Mouse (Mus musculus) lung, embryonic 15.5 days (tissue): ENCODE measurements at regions not wholly inside any gene's neighbourhood (a gene's known extent, or its start where the extent isn't known, plus 50 kb on each side); places are given as distances from the start of the nearest gene placed in this dataset.

Experiments used
- ATAC-seq: fragments of 200-750 bp; cut with Nextera tagmentation; 2 replicates; pipeline ENCODE4 v1.8.0; 2017; ENCODE audit warnings: moderate number of reproducible peaks, borderline replicate concordance; ENCODE audit not compliant: low FRiP score, low TSS enrichment; ENCODE audit errors: extremely low read depth
- H3K27ac ChIP-seq: fragments of 300-500 bp; sonication (generic); 2 replicates; pipeline ENCODE4 v1.5.1; 2015; ENCODE audit warnings: moderate library complexity, mild to moderate bottlenecking, inconsistent platforms
- H3K27me3 ChIP-seq: fragments of 300-500 bp; sonication (generic); 2 replicates; pipeline ENCODE4 v1.6.1; 2015; ENCODE audit warnings: inconsistent platforms
- H3K36me3 ChIP-seq: fragments of 300-500 bp; sonication (generic); 2 replicates; pipeline ENCODE4 v1.6.1; 2015; ENCODE audit warnings: inconsistent platforms
- H3K4me1 ChIP-seq: fragments of 300-500 bp; sonication (generic); 2 replicates; pipeline ENCODE4 v1.6.1; 2015; ENCODE audit warnings: inconsistent platforms
- H3K4me2 ChIP-seq: fragments of 300-500 bp; sonication (generic); 2 replicates; pipeline ENCODE4 v1.6.1; 2015; ENCODE audit warnings: inconsistent platforms, mild to moderate bottlenecking, moderate library complexity
- H3K4me3 ChIP-seq: fragments of 300-500 bp; sonication (generic); 2 replicates; pipeline ENCODE4 v1.5.1; 2015; ENCODE audit warnings: mild to moderate bottlenecking, inconsistent platforms
- H3K9ac ChIP-seq: fragments of 300-500 bp; sonication (generic); 2 replicates; pipeline ENCODE4 v1.6.1; 2015; ENCODE audit warnings: inconsistent platforms
- H3K9me3 ChIP-seq: fragments of 300-500 bp; sonication (generic); 2 replicates; pipeline ENCODE4 v1.6.1; 2016; ENCODE audit warnings: inconsistent platforms
- WGBS: fragments of 180-500 bp; shearing (Covaris S2); methylation state at CpG from one replicate; pipeline ENCODE4 v1.1.7; 2015; 5-methylcytosine and 5-hydroxymethylcytosine counted together

DNA sequence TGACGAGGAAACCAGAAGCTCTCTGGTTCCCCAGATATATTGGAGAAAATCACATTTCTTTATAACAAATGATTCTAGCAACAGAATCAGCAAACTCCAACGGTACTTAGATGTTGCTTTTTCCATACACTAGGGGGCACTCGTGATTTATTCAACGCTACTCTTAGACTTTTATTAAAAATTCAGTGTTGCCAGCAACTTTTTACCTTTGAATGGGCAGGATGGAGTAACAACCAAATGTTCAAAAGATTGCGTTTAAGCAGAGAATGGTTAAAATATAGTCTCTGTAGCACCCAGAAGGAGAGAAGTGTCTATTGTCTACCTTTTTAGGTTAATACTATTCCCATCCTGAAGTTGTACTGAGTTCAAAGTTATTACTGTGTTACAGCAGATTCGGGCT, 715.4 kb upstream of the Cblb start:
- H3K9ac ChIP-seq: no peak overlapping the region
- H3K27ac ChIP-seq: no peak overlapping the region
- H3K4me2 ChIP-seq: no peak overlapping the region
- H3K4me1 ChIP-seq: no peaks in the 10 kb centered on the region
- 14% methylated on average over 6 of the region's 6 CpGs for WGBS
- H3K27me3 ChIP-seq: no peaks in the 10 kb centered on the region
- no peaks in the 10 kb centered on the region for H3K36me3 ChIP-seq
- ATAC-seq: no peak
- H3K9me3 ChIP-seq: no peaks in the 10 kb centered on the region
- no peak overlapping the region for H3K4me3 ChIP-seq

DNA sequence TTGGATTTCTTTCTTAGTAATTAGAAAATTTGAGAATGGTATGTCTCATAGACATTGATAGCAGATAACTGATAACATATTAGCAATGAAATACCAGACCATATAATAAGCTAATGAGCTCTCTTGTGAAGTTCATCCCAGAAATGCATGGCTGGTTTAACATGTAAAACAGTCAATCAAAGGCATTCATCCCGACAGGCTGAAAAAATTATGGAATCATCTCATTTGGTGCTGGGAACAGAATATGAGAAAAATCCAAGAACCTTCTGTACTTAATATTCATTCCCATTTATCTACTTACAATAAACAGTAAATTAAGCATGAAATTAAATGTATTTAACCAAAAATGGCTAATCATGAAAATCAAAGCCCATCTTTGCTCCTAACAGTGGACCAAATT, 698.8 kb upstream of the Cblb start:
- no peak overlapping the region for H3K4me2 ChIP-seq
- 86% methylated on average over 1 of the region's 1 CpGs for WGBS
- no peaks in the 10 kb centered on the region for H3K27me3 ChIP-seq
- H3K9me3 ChIP-seq: no peaks in the 10 kb centered on the region
- no peak overlapping the region for H3K4me3 ChIP-seq
- H3K9ac ChIP-seq: no peak overlapping the region
- H3K36me3 ChIP-seq: no peaks in the 10 kb centered on the region
- ATAC-seq: no peak
- H3K4me1 ChIP-seq: no peaks in the 10 kb centered on the region
- H3K27ac ChIP-seq: no peak overlapping the region

DNA sequence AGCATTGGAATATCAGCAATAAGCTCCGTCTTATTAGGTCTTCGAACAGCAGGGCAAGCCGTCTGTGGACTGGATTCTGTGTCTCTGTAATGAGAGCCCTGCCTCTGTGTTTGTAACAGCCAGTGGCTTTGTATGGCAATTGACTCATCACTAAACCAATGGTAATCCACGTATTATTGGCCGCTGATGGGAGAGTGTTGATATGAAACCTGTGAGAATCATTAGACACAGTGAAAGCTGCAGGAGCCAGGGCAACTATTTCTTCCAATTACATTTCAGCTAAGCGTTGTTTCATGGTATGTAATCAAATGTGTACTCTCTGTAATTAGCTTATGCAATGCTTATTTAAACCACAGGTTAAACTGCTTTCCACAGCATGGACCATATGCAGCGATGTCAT, 696.1 kb upstream of the Cblb start:
- no peak for ATAC-seq
- no peak overlapping the region for H3K9ac ChIP-seq
- no peak overlapping the region for H3K4me3 ChIP-seq
- 88% methylated on average over 7 of the region's 7 CpGs for WGBS
- no peaks in the 10 kb centered on the region for H3K9me3 ChIP-seq
- H3K4me2 ChIP-seq: no peak overlapping the region
- H3K27me3 ChIP-seq: no peaks in the 10 kb centered on the region
- H3K4me1 ChIP-seq: no peaks in the 10 kb centered on the region
- no peaks in the 10 kb centered on the region for H3K36me3 ChIP-seq
- H3K27ac ChIP-seq: no peak overlapping the region

DNA sequence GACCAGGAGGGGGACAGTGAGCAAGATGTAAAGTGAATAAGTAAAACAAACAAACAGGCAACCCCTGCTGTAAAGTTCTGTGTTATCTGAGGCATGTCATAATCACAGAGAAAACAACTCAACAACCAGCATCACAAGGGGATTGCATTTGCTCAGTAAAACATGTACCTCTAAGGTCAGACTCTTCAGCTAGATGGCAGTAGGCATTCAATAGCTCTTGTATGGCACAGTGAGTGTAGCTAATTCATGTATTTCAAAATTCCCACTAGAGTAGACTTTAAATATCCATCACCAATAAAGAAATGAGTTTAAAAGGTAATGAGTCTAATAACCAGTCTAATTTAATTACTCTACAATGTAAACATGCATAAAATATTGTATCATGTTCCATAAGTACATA, 683.9 kb upstream of the Cblb start:
- no peak overlapping the region for H3K9ac ChIP-seq
- no peak overlapping the region for H3K4me2 ChIP-seq
- no peaks in the 10 kb centered on the region for H3K36me3 ChIP-seq
- no peaks in the 10 kb centered on the region for H3K9me3 ChIP-seq
- ATAC-seq: no peak
- H3K4me3 ChIP-seq: no peak overlapping the region
- no peaks in the 10 kb centered on the region for H3K4me1 ChIP-seq
- no peak overlapping the region for H3K27ac ChIP-seq
- no peaks in the 10 kb centered on the region for H3K27me3 ChIP-seq

DNA sequence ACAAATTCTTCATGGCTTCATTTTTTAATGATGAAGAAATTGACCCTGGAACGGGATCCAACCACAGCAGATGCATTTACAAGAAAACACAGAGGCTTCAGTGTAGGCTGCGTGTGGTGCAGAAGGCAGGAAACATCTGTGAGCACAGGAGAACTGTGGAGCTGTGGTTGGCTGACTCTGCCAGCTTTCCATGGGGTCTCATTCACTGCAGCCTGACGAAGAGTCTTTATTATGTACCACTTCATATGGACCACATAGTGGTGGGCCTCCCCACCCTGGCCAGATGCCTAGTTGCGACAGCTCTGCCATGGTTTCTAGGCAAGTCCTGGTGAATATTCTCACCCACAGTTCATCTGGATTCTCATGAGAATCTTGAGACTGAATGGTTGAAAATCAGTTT, 678.9 kb upstream of the Cblb start:
- no peak overlapping the region for H3K4me2 ChIP-seq
- ATAC-seq: peak; percentile 94; the same call in 1 of the 2 replicates
- H3K9me3 ChIP-seq: no peaks in the 10 kb centered on the region
- no peak overlapping the region for H3K27ac ChIP-seq
- H3K27me3 ChIP-seq: no peaks in the 10 kb centered on the region
- no peak overlapping the region for H3K4me3 ChIP-seq
- no peak overlapping the region for H3K9ac ChIP-seq
- H3K4me1 ChIP-seq: no peaks in the 10 kb centered on the region
- no peaks in the 10 kb centered on the region for H3K36me3 ChIP-seq
- WGBS: 30% methylated on average over 4 of the region's 4 CpGs

DNA sequence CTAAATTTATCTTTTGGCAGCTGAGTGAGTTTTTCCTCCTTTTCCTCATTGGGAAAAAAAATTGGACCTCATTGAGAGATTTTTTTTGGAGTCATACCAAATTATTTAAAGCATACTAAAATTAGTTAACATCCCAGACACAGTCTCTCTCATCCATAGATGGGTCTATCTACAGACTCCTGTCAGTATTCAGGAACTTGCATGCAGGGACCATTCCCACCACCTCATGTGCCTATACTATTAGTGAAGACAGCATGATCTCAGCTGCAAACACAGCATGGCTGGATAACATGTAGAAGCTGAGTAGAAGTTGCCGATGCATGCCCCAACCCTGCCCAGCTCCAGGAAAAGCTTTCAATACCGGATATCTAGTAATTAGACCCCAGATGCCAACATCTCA, 677.2 kb upstream of the Cblb start:
- Histone ChIP-seq H3K4me1 (no peaks in the 10 kb centered on the region), H3K4me2 (no peak overlapping the region), H3K4me3 (no peak overlapping the region), H3K36me3 (no peaks in the 10 kb centered on the region), H3K9me3 (no peaks in the 10 kb centered on the region), H3K27ac (no peak overlapping the region), H3K27me3 (no peaks in the 10 kb centered on the region), H3K9ac (no peak overlapping the region)
- 77% methylated on average over 2 of the region's 2 CpGs for WGBS
- no peak for ATAC-seq

DNA sequence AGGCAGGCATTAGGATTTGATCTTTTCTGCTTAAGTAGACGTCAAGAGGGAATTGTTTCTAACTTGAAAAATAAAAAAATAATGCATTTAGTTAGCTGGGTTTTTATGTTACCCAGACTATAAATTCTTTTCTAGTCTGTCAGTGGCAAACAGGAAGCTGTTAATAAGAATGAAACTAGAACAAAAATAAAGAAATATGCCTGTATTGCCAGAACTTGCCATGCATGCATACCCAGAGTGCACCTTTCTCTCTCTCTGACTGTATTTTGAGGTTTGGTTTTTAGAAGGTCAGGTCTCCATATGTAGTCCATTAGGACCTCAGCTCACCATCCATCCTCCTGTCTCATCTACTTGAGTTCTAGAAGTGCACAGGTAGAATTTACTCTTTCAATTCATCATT, 661.0 kb upstream of the Cblb start:
- no peaks in the 10 kb centered on the region for H3K4me1 ChIP-seq
- no peak overlapping the region for H3K27ac ChIP-seq
- no peak overlapping the region for H3K4me3 ChIP-seq
- no peaks in the 10 kb centered on the region for H3K27me3 ChIP-seq
- H3K9ac ChIP-seq: no peak overlapping the region
- no peak for ATAC-seq
- no peaks in the 10 kb centered on the region for H3K9me3 ChIP-seq
- H3K4me2 ChIP-seq: no peak overlapping the region
- 34% methylated on average over 1 of the region's 1 CpGs for WGBS
- H3K36me3 ChIP-seq: no peaks in the 10 kb centered on the region

DNA sequence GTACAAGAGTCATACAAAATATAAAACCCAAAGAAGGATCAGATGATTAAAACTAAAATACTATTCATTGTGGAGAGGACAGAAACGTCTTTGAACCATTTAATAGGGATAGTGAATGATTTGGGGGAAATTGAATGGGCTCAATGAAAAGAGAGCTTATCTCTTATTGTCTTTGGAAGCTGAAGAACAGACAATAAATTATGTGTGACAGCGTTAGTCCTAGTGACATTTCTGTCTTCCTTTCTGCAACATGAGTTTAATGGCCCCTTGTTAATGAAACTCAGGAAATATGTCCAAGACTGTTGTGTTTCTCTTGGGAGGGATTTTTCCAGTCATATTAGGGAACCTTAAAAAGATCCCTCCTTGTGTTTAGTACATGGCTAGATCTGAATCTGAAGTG, 644.6 kb upstream of the Cblb start:
- Histone ChIP-seq H3K4me2 (no peak overlapping the region), H3K4me3 (no peak overlapping the region), H3K27ac (no peak overlapping the region), H3K9me3 (no peaks in the 10 kb centered on the region), H3K4me1 (no peaks in the 10 kb centered on the region), H3K36me3 (no peaks in the 10 kb centered on the region), H3K27me3 (no peaks in the 10 kb centered on the region), H3K9ac (no peak overlapping the region)
- 20% methylated on average over 2 of the region's 2 CpGs for WGBS
- no peak for ATAC-seq

DNA sequence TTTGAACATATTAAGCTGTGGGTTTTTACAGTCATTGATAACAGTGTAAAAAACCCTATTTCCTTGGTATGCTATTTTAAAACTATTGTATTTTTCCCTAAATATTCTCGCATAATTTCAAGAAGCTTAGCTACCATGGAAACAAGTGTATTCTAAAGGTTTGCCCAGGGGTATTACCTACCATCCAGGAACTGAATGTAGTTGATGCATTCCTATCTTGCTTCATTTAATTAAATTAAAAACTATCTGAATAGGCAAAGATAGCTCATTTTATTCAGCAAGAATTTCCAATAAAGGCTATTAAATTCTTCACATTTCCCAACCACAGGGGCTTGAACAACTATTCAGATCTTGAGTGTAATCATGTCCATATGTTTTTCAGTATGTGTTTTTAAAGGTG, 643.5 kb upstream of the Cblb start:
- no peak overlapping the region for H3K4me3 ChIP-seq
- no peak for ATAC-seq
- no peak overlapping the region for H3K27ac ChIP-seq
- H3K27me3 ChIP-seq: no peaks in the 10 kb centered on the region
- H3K4me1 ChIP-seq: no peaks in the 10 kb centered on the region
- H3K4me2 ChIP-seq: no peak overlapping the region
- 76% methylated on average over 1 of the region's 1 CpGs for WGBS
- no peaks in the 10 kb centered on the region for H3K36me3 ChIP-seq
- H3K9ac ChIP-seq: no peak overlapping the region
- H3K9me3 ChIP-seq: no peaks in the 10 kb centered on the region

DNA sequence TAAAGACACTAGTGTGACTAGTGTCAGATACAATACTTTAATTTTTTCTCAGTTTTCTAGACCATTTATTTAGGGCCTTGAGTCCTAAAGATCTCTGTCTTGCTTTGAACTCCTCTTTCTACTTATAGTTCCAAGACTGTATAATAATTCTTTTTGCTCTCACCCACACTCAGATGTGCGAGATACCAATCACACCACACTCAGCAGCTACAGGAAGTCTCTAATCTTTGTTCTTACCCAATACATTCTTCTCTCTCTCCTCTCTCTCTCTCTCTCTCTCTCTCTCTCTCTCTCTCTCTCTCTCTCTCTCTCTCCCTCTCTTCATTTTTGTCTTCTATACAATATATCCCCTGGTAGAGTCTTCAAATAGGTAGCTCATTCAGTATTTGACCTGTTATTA, 637.2 kb upstream of the Cblb start:
- Histone ChIP-seq H3K27me3 (no peaks in the 10 kb centered on the region), H3K36me3 (no peaks in the 10 kb centered on the region), H3K4me3 (no peak overlapping the region), H3K4me2 (no peak overlapping the region), H3K9ac (no peak overlapping the region), H3K27ac (no peak overlapping the region), H3K4me1 (no peaks in the 10 kb centered on the region), H3K9me3 (no peaks in the 10 kb centered on the region)
- no peak for ATAC-seq
- 36% methylated on average over 1 of the region's 1 CpGs for WGBS
